Mouse (Mus musculus) v-Abl transformed pro-B cells (cell line): ENCODE results near the gene Notch2.

Source experiments
- in situ Hi-C, 2 experiments: fragments of 400-800 bp; cut with MboI; formaldehyde crosslinking; loops; one replicate each; pipeline ENCODE4 v1.15.1; 2025; ENCODE audit not compliant: unreplicated experiment in 2 of 2

Gene Notch2

GRCm38 (mm10) chr3:97993920-97994545 lies 19.3 kb upstream of the Notch2 start:
- in situ Hi-C loops, result no loop called here

- in situ Hi-C loops, result no loop called here
Observed at GRCm38 (mm10) chr3:97994818-97995217, 18.5 kb upstream of the Notch2 start.

- in situ Hi-C loops, result no loop called here
Observed at GRCm38 (mm10) chr3:97998349-97998748, 15.0 kb upstream of the Notch2 start.

- in situ Hi-C loops, result no loop called here
Observed at GRCm38 (mm10) chr3:98003558-98003957, 9.8 kb upstream of the Notch2 start.

- in situ Hi-C loops, result no loop called here
Observed at GRCm38 (mm10) chr3:98004231-98004630, 9.1 kb upstream of the Notch2 start.

- in situ Hi-C loops, result no loop called here
Observed at GRCm38 (mm10) chr3:98005306-98005705, 8.0 kb upstream of the Notch2 start.

- in situ Hi-C loops, result no loop called here
Observed at GRCm38 (mm10) chr3:98006046-98006691, 7.2 kb upstream of the Notch2 start.

- in situ Hi-C loops, result no loop called here
Observed at GRCm38 (mm10) chr3:98006973-98007372, 6.4 kb upstream of the Notch2 start.

- in situ Hi-C loops, result no loop called here
Observed at GRCm38 (mm10) chr3:98008143-98008542, 5.2 kb upstream of the Notch2 start.

GRCm38 (mm10) chr3:98009190-98009840 lies 4.0 kb upstream of the Notch2 start:
- in situ Hi-C loops, result no loop called here

- in situ Hi-C loops, result loop anchor here in 1 of 2 experiments (10.0 kb wide), 1 partner anchor 78 kb away; no protein-coding TSS in a partner anchor
Observed at GRCm38 (mm10) chr3:98013086-98013400, 284 bp upstream of the Notch2 start.

- in situ Hi-C loops, result loop anchor here (5.0 to 10.0 kb wide), 2 partner anchors 78 to 81 kb away; no protein-coding TSS in a partner anchor
Observed at GRCm38 (mm10) chr3:98015205-98016171, 2.2 kb downstream of the Notch2 start.

GRCm38 (mm10) chr3:98016901-98017591 lies 3.7 kb downstream of the Notch2 start:
- in situ Hi-C loops, result loop anchor here (5.0 to 10.0 kb wide), 2 partner anchors 80 to 82 kb away; no protein-coding TSS in a partner anchor

GRCm38 (mm10) chr3:98018187-98018586 lies 4.9 kb downstream of the Notch2 start:
- in situ Hi-C loops, result loop anchor here (5.0 to 10.0 kb wide), 2 partner anchors 81 to 83 kb away; no protein-coding TSS in a partner anchor

- in situ Hi-C loops, result no loop called here
Observed at GRCm38 (mm10) chr3:98020431-98021229, 7.3 kb downstream of the Notch2 start.

GRCm38 (mm10) chr3:98024288-98024848 lies 11.0 kb downstream of the Notch2 start:
- in situ Hi-C loops, result no loop called here

- in situ Hi-C loops, result no loop called here
Observed at GRCm38 (mm10) chr3:98025521-98025920, 12.2 kb downstream of the Notch2 start.

- in situ Hi-C loops, result no loop called here
Observed at GRCm38 (mm10) chr3:98025921-98026880, 12.9 kb downstream of the Notch2 start.
